Mouse (Mus musculus): ENCODE data around the gene 1700001C02Rik.

DNA sequence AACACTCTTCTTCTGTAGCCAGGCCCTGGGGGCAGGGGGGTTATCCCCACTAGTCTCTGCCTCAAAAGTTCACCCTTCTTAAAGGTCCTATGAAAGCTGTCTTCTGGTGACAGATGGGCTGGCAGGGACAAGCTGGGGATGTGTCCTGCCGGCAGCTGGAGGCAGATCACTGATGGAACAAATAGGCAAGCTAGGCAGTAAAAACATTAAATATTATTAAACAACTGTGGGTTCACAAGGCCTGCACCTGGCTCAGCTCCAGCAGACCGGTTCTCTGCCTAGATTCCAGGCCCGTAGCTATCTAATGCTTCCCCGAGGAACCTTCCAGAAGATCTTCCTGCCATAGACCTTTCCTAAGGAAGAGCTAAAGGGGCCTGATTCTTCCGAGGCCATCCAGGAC, 52.3 kb downstream of the 1700001C02Rik start:
- TF ChIP-seq POLR2A (IDR thresholded peaks at IDR 0.05; ENCODE audit: extremely low read depth, insufficient read depth, low read length): no peak
- no peak for TF ChIP-seq CTCF (IDR thresholded peaks at IDR 0.05; ENCODE audit: low read depth, low read length)

Data from liver, adult 2 months (tissue).